11 mouse cellular contexts compared by ENCODE assay signal in the genomic region with DNA sequence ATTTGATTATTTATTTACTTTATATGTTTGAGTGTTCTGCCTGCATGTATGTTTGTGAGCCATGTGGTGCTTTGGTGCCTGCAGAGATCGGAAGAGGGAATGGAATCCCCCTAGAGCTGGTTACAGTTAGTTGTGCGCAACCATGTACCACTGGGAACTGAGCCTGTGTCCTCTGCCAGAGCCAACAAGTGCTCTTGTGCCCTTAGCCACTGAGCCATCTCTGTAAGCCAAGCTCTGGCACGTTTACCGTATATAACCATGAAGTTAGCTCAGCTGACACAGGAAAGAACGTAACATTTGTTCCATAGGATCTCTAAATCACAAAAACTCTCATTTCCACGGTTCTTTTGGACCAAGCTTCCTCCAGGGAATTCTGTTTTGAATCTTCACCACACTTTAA. TPM values are rescaled to one million over a fixed set of nuclear protein-coding genes. Genes with fewer than 3 reads are reported as not detected.
DNase-seq lines count a peak whose midpoint lies in the region; ATAC-seq and TF ChIP-seq lines count a peak whose summit lies in the region.
"Had no signal": no experiment of that assay in that cellular context is flagged by ENCODE, and none has a peak within 500 bp of the region (broad histone marks: within the 10 kb centered on the region; RNA-seq: fewer than 3 reads in every experiment).

No protein-coding gene starts in this region.

- WGBS in forebrain, postnatal 0 days: 76% methylated on average over 6 of the region's 6 CpGs
- 83% methylated on average over 6 of the region's 6 CpGs for WGBS in forebrain, embryonic 15.5 days
- WGBS in liver, adult 2 months: 28% methylated on average over 6 of the region's 6 CpGs
- WGBS in embryonic facial prominence, embryonic 15.5 days: 43% methylated on average over 6 of the region's 6 CpGs
- 85% methylated on average over 6 of the region's 6 CpGs for WGBS in liver, embryonic 13.5 days (ENCODE audit: insufficient replicate concordance)

- H3K79me2 ChIP-seq in liver, adult 2 months (ENCODE audit: control insufficient read depth, insufficient read depth, low read length): peaks cover 18% of the 10 kb centered on the region; the same call in 1 of the 2 replicates

- no peak for TF ChIP-seq POLR2A in liver, adult 2 months (IDR thresholded peaks at IDR 0.05; ENCODE audit: extremely low read depth, insufficient read depth, low read length)

- H3K4me1 ChIP-seq in forebrain, postnatal 0 days (ENCODE audit: insufficient read depth): peaks cover 9% of the 10 kb centered on the region; the same call in 1 of the 2 replicates
- peaks cover 30% of the 10 kb centered on the region for H3K4me1 ChIP-seq in forebrain, embryonic 15.5 days
- H3K4me1 ChIP-seq in liver, adult 2 months (ENCODE audit: control insufficient read depth, insufficient read depth, low read length): peaks cover 17% of the 10 kb centered on the region; the same call in 1 of the 2 replicates
- H3K4me1 ChIP-seq in embryonic facial prominence, embryonic 15.5 days: peaks cover 23% of the 10 kb centered on the region
- H3K4me1 ChIP-seq in liver, embryonic 13.5 days (replicated peaks): peaks cover 40% of the 10 kb centered on the region

- no peak for DNase-seq in forebrain, postnatal 0 days
- DNase-seq in liver, adult 2 months (ENCODE audit: extremely low read depth, low read depth, low spot score): peak; percentile 94
- DNase-seq in liver: no peak
- DNase-seq in liver, embryonic 13.5 days: no peak
- DNase-seq in ovary, postnatal 10 days (ENCODE audit: low spot score): no peak
- DNase-seq: cerebellum, postnatal 25 days; right cerebral cortex, postnatal 4 days had no signal

- ATAC-seq in forebrain, postnatal 0 days: no peak
- ATAC-seq in forebrain, embryonic 15.5 days (replicated peaks): no peak
- ATAC-seq in embryonic facial prominence, embryonic 15.5 days (ENCODE audit: insufficient number of reproducible peaks, low FRiP score, low TSS enrichment, low read depth): no peak
- ATAC-seq in liver, embryonic 13.5 days (ENCODE audit: low read depth): no peak
- ATAC-seq in megakaryocyte progenitor cell, adult 5-6 weeks (replicated peaks; ENCODE audit: poor library complexity): no peak
- ATAC-seq: forebrain, embryonic 16.5 days had no signal

- no peak overlapping the region for H3K27ac ChIP-seq in forebrain, postnatal 0 days (ENCODE audit: low read depth, low read length)
- no peak overlapping the region for H3K27ac ChIP-seq in forebrain, embryonic 15.5 days (replicated peaks)
- H3K27ac ChIP-seq in liver, adult 2 months (replicated peaks; ENCODE audit: insufficient read depth, low read depth, low read length): no peak overlapping the region
- 0 out of 2 replicates have a peak overlapping the region, but pooled peaks have one; percentile 28 for H3K27ac ChIP-seq in embryonic facial prominence, embryonic 15.5 days (replicated peaks)
- peak overlapping the region; percentile 90 for H3K27ac ChIP-seq in liver, embryonic 13.5 days

- peak overlapping the region; percentile 88; the same call in 1 of the 2 replicates for H3K4me2 ChIP-seq in forebrain, postnatal 0 days (ENCODE audit: low read depth)
- H3K4me2 ChIP-seq in forebrain, embryonic 15.5 days (replicated peaks): no peak overlapping the region
- peak overlapping the region; percentile 74 for H3K4me2 ChIP-seq in embryonic facial prominence, embryonic 15.5 days (replicated peaks)
- peak overlapping the region; percentile 94 for H3K4me2 ChIP-seq in liver, embryonic 13.5 days

- H3K4me3 ChIP-seq in forebrain, postnatal 0 days (ENCODE audit: low read depth, low read length): no peak overlapping the region
- H3K4me3 ChIP-seq in forebrain, embryonic 15.5 days: no peak overlapping the region
- no peak overlapping the region for H3K4me3 ChIP-seq in liver, adult 2 months (ENCODE audit: insufficient read depth, low read depth, low read length)
- H3K4me3 ChIP-seq in embryonic facial prominence, embryonic 15.5 days (replicated peaks): peak overlapping the region; percentile 85; the same call in 1 of the 2 replicates
- H3K4me3 ChIP-seq in liver, embryonic 13.5 days (replicated peaks): peak overlapping the region; percentile 73; the same call in 1 of the 2 replicates

- H3K9ac ChIP-seq in forebrain, postnatal 0 days: no peak overlapping the region
- H3K9ac ChIP-seq in forebrain, embryonic 15.5 days (replicated peaks): no peak overlapping the region
- no peak overlapping the region for H3K9ac ChIP-seq in liver, adult 2 months (ENCODE audit: low read depth, low read length)
- no peak overlapping the region for H3K9ac ChIP-seq in embryonic facial prominence, embryonic 15.5 days
- peak overlapping the region; percentile 86; the same call in 1 of the 2 replicates for H3K9ac ChIP-seq in liver, embryonic 13.5 days

- H3K36me3 ChIP-seq in forebrain, postnatal 0 days (ENCODE audit: insufficient read depth): peaks cover 35% of the 10 kb centered on the region
- H3K36me3 ChIP-seq in forebrain, embryonic 15.5 days: peaks cover 25% of the 10 kb centered on the region
- peaks cover 30% of the 10 kb centered on the region for H3K36me3 ChIP-seq in liver, adult 2 months (ENCODE audit: control insufficient read depth, insufficient read depth, low read length)
- H3K36me3 ChIP-seq in embryonic facial prominence, embryonic 15.5 days: peaks cover 41% of the 10 kb centered on the region
- H3K36me3 ChIP-seq in liver, embryonic 13.5 days: peaks cover 47% of the 10 kb centered on the region

- H3K27me3 ChIP-seq in forebrain, postnatal 0 days (ENCODE audit: insufficient read depth, low read length): 0 out of 2 replicates have a peak, but pooled peaks cover 3% of the 10 kb centered on the region
- H3K27me3 ChIP-seq in forebrain, embryonic 15.5 days: 0 out of 2 replicates have a peak, but pooled peaks cover 3% of the 10 kb centered on the region
- H3K27me3 ChIP-seq in liver, adult 2 months (ENCODE audit: control insufficient read depth, insufficient read depth, low read length): no peaks in the 10 kb centered on the region
- no peaks in the 10 kb centered on the region for H3K27me3 ChIP-seq in embryonic facial prominence, embryonic 15.5 days
- no peaks in the 10 kb centered on the region for H3K27me3 ChIP-seq in liver, embryonic 13.5 days

- H3K9me3 ChIP-seq in forebrain, postnatal 0 days (ENCODE audit: low read length): no peaks in the 10 kb centered on the region
- H3K9me3 ChIP-seq in forebrain, embryonic 15.5 days: no peaks in the 10 kb centered on the region
- H3K9me3 ChIP-seq in embryonic facial prominence, embryonic 15.5 days (replicated peaks): no peaks in the 10 kb centered on the region
- no peaks in the 10 kb centered on the region for H3K9me3 ChIP-seq in liver, embryonic 13.5 days (replicated peaks)

- TF ChIP-seq CTCF in forebrain, postnatal 0 days (IDR thresholded peaks at IDR 0.05; ENCODE audit: low read depth): no peak
- TF ChIP-seq CTCF in liver, adult 2 months (IDR thresholded peaks at IDR 0.05; ENCODE audit: low read depth, low read length): no peak

RNA-seq across cellular contexts. Expression of gene Degs1, which starts 2.6 kb away (rescaled TPM):
- 55.5 and 62.5 TPM in 2 replicates for total RNA-seq in forebrain, postnatal 0 days (2014; rRNA removed)
- 76.1 and 87.2 TPM in 2 replicates for polyA plus RNA-seq in forebrain, postnatal 0 days (2015; fragmentation: Nextera tagmentation; extraction: Ambion mirVana)
- 57.7 and 59.5 TPM in 2 replicates for polyA plus RNA-seq in forebrain, embryonic 15.5 days (2015; fragmentation: Nextera tagmentation; extraction: Ambion mirVana)
- total RNA-seq in liver, adult 2 months (2014; rRNA removed): 57.4 and 86.8 TPM in 2 replicates
- 49.3 and 50.3 TPM in 2 replicates for polyA plus RNA-seq in liver, adult 2 months (2012; rRNA removed)
- polyA plus RNA-seq in embryonic facial prominence, embryonic 15.5 days (2015; fragmentation: Nextera tagmentation; extraction: Ambion mirVana): 142 and 143 TPM in 2 replicates
- polyA plus RNA-seq in liver, embryonic 13.5 days (2015; fragmentation: Nextera tagmentation; extraction: Ambion mirVana): 87.5 and 102 TPM in 2 replicates
- 70.1 and 75.7 TPM in 2 replicates for total RNA-seq in megakaryocyte progenitor cell, adult 5-6 weeks (2015)
- total RNA-seq in megakaryocyte progenitor cell, adult 5-6 weeks (2017): 27.7 and 33.6 TPM in 2 replicates

Comparison
In these comparisons a context has a peak if more than half of its experiments do, and no peak if none do; other contexts are left out.
1. H3K27ac ChIP-seq: peak in embryonic facial prominence, embryonic 15.5 days (single experiment) and liver, embryonic 13.5 days (single experiment); none in forebrain, postnatal 0 days (single experiment), forebrain, embryonic 15.5 days (single experiment) and liver, adult 2 months (single experiment).
2. H3K4me3 ChIP-seq: peak in embryonic facial prominence, embryonic 15.5 days (single experiment) and liver, embryonic 13.5 days (single experiment); none in forebrain, postnatal 0 days (single experiment), forebrain, embryonic 15.5 days (single experiment) and liver, adult 2 months (single experiment).